Mouse (Mus musculus): Measurements from ENCODE around the gene Hnrnpc. TPM values are rescaled to one million over a fixed set of nuclear protein-coding genes. Genes with fewer than 3 reads are reported as not detected.
A peak's percentile ranks its signal among the peaks of the same experiment; 100 is the strongest.

The Hnrnpc gene
- polyA plus RNA-seq, 2 experiments: 478 to 526 TPM

GRCm38 (mm10) chr14:52144165-52144564 is 40.3 kb upstream of the Hnrnpc start:
- no peaks in the 10 kb centered on the region for H3K36me3 ChIP-seq (ENCODE audit: control insufficient read depth, insufficient read depth, low read length)
- no peak overlapping the region for H3K4me2 ChIP-seq (replicated peaks; ENCODE audit: low read depth, low read length, severe bottlenecking)
- no peaks in the 10 kb centered on the region for H3K9me3 ChIP-seq (ENCODE audit: control insufficient read depth, low read length)
- no peak overlapping the region for H3K4me3 ChIP-seq (replicated peaks; ENCODE audit: low read length)
- DNase-seq (ENCODE audit: low spot score) (no peak), ATAC-seq (ENCODE audit: low FRiP score, low read depth) (no peak)
- peaks cover 5% of the 10 kb centered on the region for H3K4me1 ChIP-seq (ENCODE audit: control insufficient read depth, insufficient read depth, low read length)
- TF ChIP-seq POLR2A (IDR thresholded peaks at IDR 0.05; ENCODE audit: borderline replicate concordance, extremely low read depth, insufficient read depth, insufficient read length): no peak
- 69% methylated on average over 4 of the region's 4 CpGs for WGBS
- H3K27me3 ChIP-seq (ENCODE audit: control insufficient read depth, insufficient read depth, low read length): no peaks in the 10 kb centered on the region
- H3K27ac ChIP-seq (replicated peaks; ENCODE audit: low read depth, low read length): no peak overlapping the region
- no peak overlapping the region for H3K9ac ChIP-seq (ENCODE audit: low read depth, low read length, severe bottlenecking)

- Histone ChIP-seq H3K4me3 (replicated peaks; ENCODE audit: low read length) (no peak overlapping the region), H3K9ac (ENCODE audit: low read depth, low read length, severe bottlenecking) (no peak overlapping the region), H3K27me3 (ENCODE audit: control insufficient read depth, insufficient read depth, low read length) (no peaks in the 10 kb centered on the region), H3K36me3 (ENCODE audit: control insufficient read depth, insufficient read depth, low read length) (no peaks in the 10 kb centered on the region), H3K9me3 (ENCODE audit: control insufficient read depth, low read length) (no peaks in the 10 kb centered on the region), H3K4me2 (replicated peaks; ENCODE audit: low read depth, low read length, severe bottlenecking) (no peak overlapping the region), H3K4me1 (ENCODE audit: control insufficient read depth, insufficient read depth, low read length) (peaks cover 5% of the 10 kb centered on the region), H3K27ac (replicated peaks; ENCODE audit: low read depth, low read length) (no peak overlapping the region)
- no peak for DNase-seq (ENCODE audit: low spot score)
- ATAC-seq (ENCODE audit: low FRiP score, low read depth): no peak
- no peak for TF ChIP-seq POLR2A (IDR thresholded peaks at IDR 0.05; ENCODE audit: borderline replicate concordance, extremely low read depth, insufficient read depth, insufficient read length)
- WGBS: 71% methylated on average over 16 of the region's 16 CpGs
Observed at GRCm38 (mm10) chr14:52141445-52142127, 37.8 kb upstream of the Hnrnpc start.

- 29% methylated on average over 19 of the region's 19 CpGs for WGBS
- no peak overlapping the region for H3K4me3 ChIP-seq (replicated peaks; ENCODE audit: low read length)
- no peak for TF ChIP-seq POLR2A (IDR thresholded peaks at IDR 0.05; ENCODE audit: borderline replicate concordance, extremely low read depth, insufficient read depth, insufficient read length)
- H3K36me3 ChIP-seq (ENCODE audit: control insufficient read depth, insufficient read depth, low read length): no peaks in the 10 kb centered on the region
- peak overlapping the region; percentile 33 for H3K4me2 ChIP-seq (replicated peaks; ENCODE audit: low read depth, low read length, severe bottlenecking)
- ATAC-seq (ENCODE audit: low FRiP score, low read depth) (peak; percentile 71; the same call in 1 of the 2 replicates), DNase-seq (ENCODE audit: low spot score) (peak; percentile 47)
- no peaks in the 10 kb centered on the region for H3K9me3 ChIP-seq (ENCODE audit: control insufficient read depth, low read length)
- no peaks in the 10 kb centered on the region for H3K27me3 ChIP-seq (ENCODE audit: control insufficient read depth, insufficient read depth, low read length)
- H3K4me1 ChIP-seq (ENCODE audit: control insufficient read depth, insufficient read depth, low read length): peaks cover 5% of the 10 kb centered on the region
- no peak overlapping the region for H3K9ac ChIP-seq (ENCODE audit: low read depth, low read length, severe bottlenecking)
- no peak overlapping the region; the same call in 1 of the 2 replicates for H3K27ac ChIP-seq (replicated peaks; ENCODE audit: low read depth, low read length)
Observed at GRCm38 (mm10) chr14:52140577-52141444, 37.0 kb upstream of the Hnrnpc start.

- TF ChIP-seq POLR2A (IDR thresholded peaks at IDR 0.05; ENCODE audit: borderline replicate concordance, extremely low read depth, insufficient read depth, insufficient read length): no peak
- WGBS: 82% methylated on average over 5 of the region's 5 CpGs
- Histone ChIP-seq H3K9ac (ENCODE audit: low read depth, low read length, severe bottlenecking) (no peak overlapping the region), H3K9me3 (ENCODE audit: control insufficient read depth, low read length) (no peaks in the 10 kb centered on the region), H3K4me3 (replicated peaks; ENCODE audit: low read length) (no peak overlapping the region), H3K4me2 (replicated peaks; ENCODE audit: low read depth, low read length, severe bottlenecking) (no peak overlapping the region), H3K36me3 (ENCODE audit: control insufficient read depth, insufficient read depth, low read length) (no peaks in the 10 kb centered on the region), H3K27me3 (ENCODE audit: control insufficient read depth, insufficient read depth, low read length) (no peaks in the 10 kb centered on the region), H3K27ac (replicated peaks; ENCODE audit: low read depth, low read length) (no peak overlapping the region), H3K4me1 (ENCODE audit: control insufficient read depth, insufficient read depth, low read length) (no peaks in the 10 kb centered on the region)
- DNase-seq (ENCODE audit: low spot score) (no peak), ATAC-seq (ENCODE audit: low FRiP score, low read depth) (no peak)
Observed at GRCm38 (mm10) chr14:52133584-52133983, 29.8 kb upstream of the Hnrnpc start.

GRCm38 (mm10) chr14:52124636-52125035 is 20.8 kb upstream of the Hnrnpc start:
- Histone ChIP-seq H3K9ac (ENCODE audit: low read depth, low read length, severe bottlenecking) (no peak overlapping the region), H3K27ac (replicated peaks; ENCODE audit: low read depth, low read length) (no peak overlapping the region), H3K4me3 (replicated peaks; ENCODE audit: low read length) (no peak overlapping the region), H3K36me3 (ENCODE audit: control insufficient read depth, insufficient read depth, low read length) (no peaks in the 10 kb centered on the region), H3K4me2 (replicated peaks; ENCODE audit: low read depth, low read length, severe bottlenecking) (no peak overlapping the region), H3K27me3 (ENCODE audit: control insufficient read depth, insufficient read depth, low read length) (no peaks in the 10 kb centered on the region), H3K4me1 (ENCODE audit: control insufficient read depth, insufficient read depth, low read length) (0 out of 2 replicates have a peak, but pooled peaks cover 3% of the 10 kb centered on the region), H3K9me3 (ENCODE audit: control insufficient read depth, low read length) (no peaks in the 10 kb centered on the region)
- DNase-seq (ENCODE audit: low spot score) (no peak), ATAC-seq (ENCODE audit: low FRiP score, low read depth) (no peak)
- WGBS: 93% methylated on average over 3 of the region's 3 CpGs
- TF ChIP-seq POLR2A (IDR thresholded peaks at IDR 0.05; ENCODE audit: borderline replicate concordance, extremely low read depth, insufficient read depth, insufficient read length): no peak

All from limb, embryonic 14.5 days (tissue).